Mouse (Mus musculus): ENCODE data around the gene Tmem106a.

DNA sequence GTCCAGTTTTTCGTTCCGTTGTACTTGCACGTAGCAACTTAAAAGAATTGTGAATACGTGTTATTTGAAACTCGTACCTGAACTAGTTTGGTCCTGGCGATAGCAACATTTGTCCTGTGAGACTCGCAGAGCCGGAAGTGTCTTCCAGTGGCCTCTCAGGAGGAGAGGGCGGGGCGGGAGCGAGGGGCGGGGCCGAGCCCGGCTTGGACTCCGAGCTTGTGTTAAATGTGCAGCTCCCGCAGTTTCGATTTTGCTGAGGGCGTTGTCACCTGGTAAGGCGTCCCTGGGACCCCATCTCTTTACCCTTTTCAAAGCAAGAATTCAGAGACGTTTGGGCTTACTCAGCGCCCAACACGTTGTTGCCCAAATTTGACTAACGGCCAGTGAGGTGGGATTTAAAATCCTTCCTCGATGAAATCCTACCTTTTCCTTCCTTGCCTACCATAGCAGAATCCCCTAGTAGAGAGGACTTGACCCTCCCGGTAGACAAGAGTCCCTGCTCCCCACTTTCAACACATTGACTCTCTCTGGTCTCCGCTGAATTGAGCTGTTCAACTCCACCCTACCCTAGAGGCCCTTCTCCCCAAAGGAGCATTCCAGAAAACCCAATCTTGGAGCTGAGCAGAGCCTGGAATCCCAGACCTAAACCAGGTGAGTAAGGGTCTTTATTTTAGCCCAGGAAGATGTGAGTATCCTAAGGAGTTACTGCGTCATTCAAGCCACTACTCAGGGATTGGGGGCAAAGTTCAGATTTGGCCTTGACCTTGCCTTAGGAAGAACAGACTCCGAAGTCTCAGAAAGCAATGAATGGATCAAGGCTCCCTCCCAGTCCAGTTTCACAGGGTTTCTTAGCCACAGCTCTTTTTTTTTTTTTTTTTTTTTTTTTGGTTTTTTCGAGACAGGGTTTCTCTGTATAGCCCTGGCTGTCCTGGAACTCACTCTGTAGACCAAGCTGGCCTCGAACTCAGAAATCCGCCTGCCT lies at the start of gene Tmem106a:
- TF ChIP-seq CTCF (IDR thresholded peaks at IDR 0.05; ENCODE audit: borderline replicate concordance, insufficient read depth, low read depth, low read length): no peak
- TF ChIP-seq POLR2A (IDR thresholded peaks at IDR 0.05; ENCODE audit: borderline replicate concordance, insufficient read depth, low read length): no peak

Measured in cerebellum, adult 2 months (tissue).